Mouse (Mus musculus): ENCODE results near the gene Ppp4r3a. TPM values are rescaled to one million over a fixed set of nuclear protein-coding genes. Genes with fewer than 3 reads are reported as not detected.
"Not testable (repeated sequence)": the region's sequence is repeated elsewhere in the genome, so short reads cannot be mapped to it uniquely, and the experiment has no call there.

The Ppp4r3a gene
- polyA plus RNA-seq, 1 experiment from 2014 or later = 80.2 TPM

DNA sequence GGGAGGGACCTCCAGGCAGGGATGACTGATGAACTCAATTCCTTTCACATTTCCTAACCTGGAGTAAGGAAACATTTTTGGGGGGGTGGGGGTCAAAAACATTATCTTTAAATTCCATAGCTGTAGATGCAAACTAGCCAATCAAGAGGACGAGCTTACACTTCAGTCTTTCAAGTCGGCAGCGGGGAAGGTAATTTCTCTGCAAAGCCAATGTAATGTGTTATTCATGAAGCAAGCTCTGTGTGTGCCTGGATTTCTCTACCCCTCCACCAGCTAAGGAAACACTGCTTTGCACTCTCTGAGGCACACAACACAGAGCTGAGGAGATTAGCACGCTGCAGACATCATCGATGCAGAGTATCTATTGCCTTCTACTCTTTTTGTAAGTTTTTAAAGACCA is 64.5 kb downstream of the Ppp4r3a start:
- WGBS = 27% methylated on average over 5 of the region's 5 CpGs
- H3K27ac ChIP-seq (replicated peaks) = peak overlapping the region; percentile 47; the same call in 1 of the 2 replicates
- H3K4me2 ChIP-seq (replicated peaks) = no peak overlapping the region
- H3K4me3 ChIP-seq = no peak overlapping the region
- peaks cover 27% of the 10 kb centered on the region for H3K36me3 ChIP-seq
- no peak for ATAC-seq (ENCODE audit: low FRiP score, low read depth)
- no peaks in the 10 kb centered on the region for H3K27me3 ChIP-seq
- no peak overlapping the region for H3K9ac ChIP-seq (replicated peaks)
- peaks cover 70% of the 10 kb centered on the region for H3K4me1 ChIP-seq
- no peaks in the 10 kb centered on the region for H3K9me3 ChIP-seq

DNA sequence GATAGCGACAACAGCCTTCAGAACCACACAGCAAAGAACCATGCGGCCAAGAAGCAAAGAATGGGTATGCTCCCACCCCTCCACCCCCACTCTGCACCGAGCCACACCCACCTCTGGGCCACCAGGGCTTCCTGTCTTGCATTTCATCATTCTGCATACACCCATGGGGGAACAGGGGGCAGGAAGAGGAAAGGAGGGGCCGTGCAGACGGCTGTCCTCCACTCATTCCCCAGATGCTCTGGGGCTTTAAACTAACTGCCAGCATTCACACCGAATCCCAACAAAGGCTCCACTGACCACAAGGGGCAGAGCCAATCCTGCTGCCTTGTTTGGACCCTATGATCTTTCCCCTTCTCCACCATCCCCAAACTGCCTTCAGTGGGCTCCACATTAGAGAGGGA is 65.5 kb downstream of the Ppp4r3a start:
- H3K4me3 ChIP-seq = no peak overlapping the region
- H3K36me3 ChIP-seq = peaks cover 27% of the 10 kb centered on the region
- H3K4me1 ChIP-seq = peaks cover 68% of the 10 kb centered on the region
- no peak overlapping the region for H3K9ac ChIP-seq (replicated peaks)
- no peaks in the 10 kb centered on the region for H3K27me3 ChIP-seq
- no peaks in the 10 kb centered on the region for H3K9me3 ChIP-seq
- 0 out of 2 replicates have a peak overlapping the region, but pooled peaks have one; percentile 4 for H3K27ac ChIP-seq (replicated peaks)
- 0 out of 2 replicates have a peak overlapping the region, but pooled peaks have one; percentile 13 for H3K4me2 ChIP-seq (replicated peaks)
- ATAC-seq (ENCODE audit: low FRiP score, low read depth) = 0 out of 2 replicates have a peak, but pooled peaks have one; percentile 27
- WGBS = 23% methylated on average over 6 of the region's 6 CpGs

DNA sequence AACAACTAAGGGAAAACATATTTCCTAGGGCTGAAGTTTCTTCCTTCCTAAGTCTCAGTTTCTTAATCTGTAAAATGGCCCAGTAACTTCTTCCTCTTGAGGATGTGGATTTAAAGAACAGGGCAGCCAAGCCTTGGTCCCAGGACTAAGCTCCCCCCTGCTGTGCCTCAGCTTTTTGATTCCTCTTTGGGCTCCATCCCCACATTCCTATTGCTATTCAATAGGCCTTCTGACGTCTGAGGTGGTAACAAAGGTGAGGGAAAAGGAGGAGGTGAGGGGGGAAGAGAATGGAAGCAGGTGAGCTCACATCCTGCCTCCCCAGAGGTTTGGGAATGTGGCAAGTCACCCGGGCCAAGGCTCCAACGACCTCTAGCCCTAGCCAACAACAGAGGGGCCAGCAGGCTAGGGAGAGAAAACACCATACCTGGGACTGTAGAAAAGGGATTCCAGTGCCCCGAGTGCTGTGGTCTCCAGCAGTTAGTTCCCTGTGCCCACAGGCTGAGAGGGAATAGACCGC is 67.0 kb downstream of the Ppp4r3a start:
- Histone ChIP-seq H3K4me2 (replicated peaks) (no peak overlapping the region), H3K9me3 (no peaks in the 10 kb centered on the region), H3K27ac (replicated peaks) (0 out of 2 replicates have a peak overlapping the region, but pooled peaks have one; percentile 26), H3K4me3 (no peak overlapping the region), H3K27me3 (no peaks in the 10 kb centered on the region), H3K9ac (replicated peaks) (no peak overlapping the region), H3K4me1 (peaks cover 77% of the 10 kb centered on the region), H3K36me3 (peaks cover 17% of the 10 kb centered on the region)
- no peak for ATAC-seq (ENCODE audit: low FRiP score, low read depth)
- WGBS = 36% methylated on average over 5 of the region's 5 CpGs

GRCm38 (mm10) chr12:101015926-101016325 is 67.6 kb downstream of the Ppp4r3a start:
- peaks cover 12% of the 10 kb centered on the region for H3K36me3 ChIP-seq
- H3K4me1 ChIP-seq = peaks cover 77% of the 10 kb centered on the region
- WGBS = 55% methylated on average over 4 of the region's 4 CpGs
- H3K4me3 ChIP-seq = no peak overlapping the region
- no peaks in the 10 kb centered on the region for H3K9me3 ChIP-seq
- H3K27ac ChIP-seq (replicated peaks) = 0 out of 2 replicates have a peak overlapping the region, but pooled peaks have one; percentile 26
- ATAC-seq (ENCODE audit: low FRiP score, low read depth) = no peak
- H3K27me3 ChIP-seq = no peaks in the 10 kb centered on the region
- H3K9ac ChIP-seq (replicated peaks) = no peak overlapping the region
- no peak overlapping the region for H3K4me2 ChIP-seq (replicated peaks)

DNA sequence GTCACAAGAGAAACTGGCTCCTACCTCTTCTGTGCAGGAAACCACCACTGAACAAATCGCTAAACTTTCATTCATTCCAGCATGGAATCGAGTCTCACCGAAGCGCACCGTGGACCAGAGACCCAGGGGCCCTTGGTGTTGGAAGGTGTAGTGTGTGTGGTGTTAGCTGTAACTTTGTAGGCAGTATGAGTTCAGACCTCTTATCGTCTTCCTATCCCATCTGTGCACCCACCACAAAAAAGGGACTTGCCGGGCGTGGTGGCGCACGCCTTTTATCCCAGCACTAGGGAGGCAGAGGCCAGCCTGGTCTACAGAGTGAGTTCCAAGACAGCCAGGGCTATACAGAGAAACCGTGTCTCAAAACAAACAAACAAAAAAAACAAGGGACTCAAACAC is 68.3 kb downstream of the Ppp4r3a start:
- Histone ChIP-seq H3K36me3 (peaks cover 4% of the 10 kb centered on the region; the same call in 1 of the 2 replicates), H3K9ac (replicated peaks) (no peak overlapping the region), H3K27me3 (no peaks in the 10 kb centered on the region), H3K4me1 (peaks cover 77% of the 10 kb centered on the region), H3K4me2 (replicated peaks) (no peak overlapping the region), H3K4me3 (no peak overlapping the region), H3K9me3 (no peaks in the 10 kb centered on the region), H3K27ac (replicated peaks) (no peak overlapping the region)
- no peak for ATAC-seq (ENCODE audit: low FRiP score, low read depth)
- WGBS = 86% methylated on average over 11 of the region's 11 CpGs

DNA sequence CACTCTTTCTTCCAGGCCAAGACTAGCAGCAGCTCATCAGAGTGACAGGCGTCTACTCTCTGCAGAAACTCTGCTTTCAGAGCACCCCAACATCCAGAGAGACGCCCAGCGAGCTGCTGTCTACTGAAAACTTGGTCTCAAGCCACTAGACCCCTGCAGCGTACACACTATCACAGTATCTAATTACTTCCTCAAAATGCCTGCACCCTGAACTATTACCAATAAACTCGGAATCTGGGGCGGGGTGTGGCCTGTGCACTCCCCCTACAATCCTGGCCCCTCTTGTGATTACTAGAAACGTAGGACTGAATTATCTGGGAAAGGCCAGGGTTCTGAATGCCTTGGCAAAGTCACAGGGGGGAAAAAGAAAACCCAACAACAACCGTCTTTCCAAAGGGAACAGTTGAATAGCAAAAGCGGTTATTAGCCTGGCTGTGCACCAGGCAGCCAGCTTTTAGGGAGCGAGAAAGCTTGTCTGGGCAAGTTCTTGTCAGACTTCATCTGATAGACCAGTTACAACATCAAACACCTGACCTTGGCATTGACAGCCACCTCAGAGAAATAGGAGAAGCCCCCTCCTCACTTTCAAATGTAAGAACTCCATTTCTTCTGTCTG is 68.8 kb downstream of the Ppp4r3a start:
- H3K9ac ChIP-seq (replicated peaks) = no peak overlapping the region
- H3K9me3 ChIP-seq = no peaks in the 10 kb centered on the region
- H3K4me3 ChIP-seq = no peak overlapping the region
- H3K36me3 ChIP-seq = no peaks in the 10 kb centered on the region
- peaks cover 74% of the 10 kb centered on the region for H3K4me1 ChIP-seq
- ATAC-seq (ENCODE audit: low FRiP score, low read depth) = no peak
- H3K27ac ChIP-seq (replicated peaks) = no peak overlapping the region
- H3K4me2 ChIP-seq (replicated peaks) = no peak overlapping the region
- no peaks in the 10 kb centered on the region for H3K27me3 ChIP-seq
- WGBS = 78% methylated on average over 10 of the region's 10 CpGs

DNA sequence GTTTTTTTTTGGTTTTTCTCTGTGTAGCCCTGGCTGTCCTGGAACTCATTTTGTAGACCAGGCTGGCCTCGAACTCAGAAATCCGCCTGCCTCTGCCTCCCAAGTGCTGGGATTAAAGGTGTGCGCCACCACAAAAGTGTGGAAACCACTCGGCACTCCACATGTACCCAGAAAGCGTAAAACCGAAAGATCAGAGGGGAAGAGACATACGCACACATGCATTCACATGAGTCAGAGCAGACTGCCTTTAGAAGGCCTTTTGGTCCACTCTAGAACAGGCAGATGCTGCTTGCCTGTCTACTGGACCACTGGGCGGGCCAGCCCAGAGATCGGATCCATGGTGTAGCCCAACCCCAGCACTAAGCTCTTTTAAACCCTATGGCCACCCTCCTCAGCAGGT is 69.8 kb downstream of the Ppp4r3a start:
- not testable (repeated sequence) for ATAC-seq (ENCODE audit: low FRiP score, low read depth); H3K9me3 ChIP-seq; H3K9ac ChIP-seq (replicated peaks); H3K36me3 ChIP-seq; H3K4me3 ChIP-seq; H3K27ac ChIP-seq (replicated peaks); H3K4me2 ChIP-seq (replicated peaks); H3K27me3 ChIP-seq
- peaks cover 69% of the 10 kb centered on the region for H3K4me1 ChIP-seq
- 95% methylated on average over 9 of the region's 9 CpGs for WGBS

DNA sequence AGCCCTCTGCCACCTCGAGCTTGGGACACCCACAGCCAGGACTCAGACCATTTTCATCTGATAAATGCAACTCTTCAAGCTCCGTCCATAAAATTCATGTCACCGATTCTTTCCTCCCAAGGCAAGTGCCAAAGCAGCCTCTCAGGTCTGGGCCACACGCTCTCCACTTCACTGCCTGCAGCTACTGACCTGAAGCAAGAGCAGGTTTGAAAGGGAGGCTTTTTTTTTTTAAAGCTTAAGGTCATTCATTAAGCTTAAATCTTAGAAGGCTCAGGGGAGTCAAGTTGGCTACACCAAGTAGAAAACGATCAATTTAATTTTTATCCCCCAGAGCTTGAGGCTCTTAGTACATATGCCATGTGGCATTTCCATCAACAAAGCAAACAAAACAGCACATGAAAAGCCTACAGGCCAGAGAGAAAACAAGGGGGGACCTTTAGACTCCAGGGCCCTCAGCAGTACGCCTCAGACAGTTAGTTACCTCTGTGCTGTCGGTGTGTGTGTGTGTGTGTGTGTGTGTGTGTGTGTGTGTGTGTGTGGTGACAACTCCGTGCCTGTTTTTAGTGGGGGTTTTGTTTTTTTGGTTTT is 70.3 kb downstream of the Ppp4r3a start:
- 46% methylated on average over 8 of the region's 8 CpGs for WGBS

GRCm38 (mm10) chr12:101012197-101013077 is 71.1 kb downstream of the Ppp4r3a start:
- no peak for ATAC-seq (ENCODE audit: low FRiP score, low read depth)
- Histone ChIP-seq H3K4me3 (no peak overlapping the region), H3K9ac (replicated peaks) (no peak overlapping the region), H3K4me1 (peaks cover 69% of the 10 kb centered on the region), H3K27ac (replicated peaks) (no peak overlapping the region), H3K27me3 (no peaks in the 10 kb centered on the region), H3K36me3 (no peaks in the 10 kb centered on the region), H3K4me2 (replicated peaks) (no peak overlapping the region), H3K9me3 (no peaks in the 10 kb centered on the region)
- WGBS = 37% methylated on average over 17 of the region's 17 CpGs

More for the DNA sequence above, 70.3 kb downstream of the Ppp4r3a start:
- Histone ChIP-seq H3K9ac (replicated peaks) (no peak overlapping the region), H3K36me3 (no peaks in the 10 kb centered on the region), H3K4me1 (peaks cover 69% of the 10 kb centered on the region), H3K27ac (replicated peaks) (no peak overlapping the region), H3K4me3 (no peak overlapping the region), H3K27me3 (no peaks in the 10 kb centered on the region), H3K4me2 (replicated peaks) (no peak overlapping the region), H3K9me3 (no peaks in the 10 kb centered on the region)
- ATAC-seq (ENCODE audit: low FRiP score, low read depth) = no peak

DNA sequence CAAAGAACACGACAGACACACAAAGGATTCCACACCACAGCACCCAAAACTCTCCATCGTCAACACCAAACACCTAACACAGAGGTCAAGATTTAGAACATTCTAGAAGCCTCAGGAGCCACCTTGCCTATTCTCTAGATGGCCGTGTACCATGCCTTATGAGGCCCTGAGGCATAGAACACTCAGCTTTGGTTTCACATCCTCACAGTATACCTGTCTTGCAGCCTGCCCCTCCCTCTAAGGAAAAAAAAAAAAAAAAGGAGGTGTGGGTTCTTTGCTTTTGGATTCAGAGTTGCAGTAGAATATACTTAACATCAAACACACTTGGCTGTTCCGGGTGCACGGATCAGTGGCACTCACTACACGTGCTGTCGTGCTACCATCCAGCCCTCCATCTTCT is 72.5 kb downstream of the Ppp4r3a start:
- H3K4me1 ChIP-seq = peaks cover 67% of the 10 kb centered on the region
- no peaks in the 10 kb centered on the region for H3K27me3 ChIP-seq
- H3K9ac ChIP-seq (replicated peaks) = no peak overlapping the region
- H3K9me3 ChIP-seq = no peaks in the 10 kb centered on the region
- no peak overlapping the region for H3K4me3 ChIP-seq
- no peak for ATAC-seq (ENCODE audit: low FRiP score, low read depth)
- WGBS = 92% methylated on average over 7 of the region's 7 CpGs
- no peak overlapping the region for H3K4me2 ChIP-seq (replicated peaks)
- H3K36me3 ChIP-seq = no peaks in the 10 kb centered on the region
- no peak overlapping the region for H3K27ac ChIP-seq (replicated peaks)

GRCm38 (mm10) chr12:101010148-101010920 is 73.2 kb downstream of the Ppp4r3a start:
- Histone ChIP-seq H3K36me3 (no peaks in the 10 kb centered on the region), H3K4me2 (replicated peaks) (no peak overlapping the region), H3K4me3 (no peak overlapping the region), H3K4me1 (peaks cover 67% of the 10 kb centered on the region), H3K27me3 (no peaks in the 10 kb centered on the region), H3K9me3 (no peaks in the 10 kb centered on the region), H3K9ac (replicated peaks) (no peak overlapping the region), H3K27ac (replicated peaks) (no peak overlapping the region)
- no peak for ATAC-seq (ENCODE audit: low FRiP score, low read depth)
- WGBS = 71% methylated on average over 10 of the region's 10 CpGs

All from midbrain, embryonic 12.5 days (tissue).